Mouse (Mus musculus) kidney, postnatal 0 days (tissue): ENCODE results near the gene Il12a. TPM values are rescaled to one million over a fixed set of nuclear protein-coding genes. Genes with fewer than 3 reads are reported as not detected.
"Not testable (repeated sequence)": the region's sequence is repeated elsewhere in the genome, so short reads cannot be mapped to it uniquely, and the experiment has no call there.

Experiments used
- ATAC-seq: fragments of 200-750 bp; cut with Nextera tagmentation; replicated peaks from 2 replicates; pipeline ENCODE4 v1.8.0; 2017; ENCODE audit warnings: low read depth, moderate number of reproducible peaks, moderate TSS enrichment, moderate library complexity; ENCODE audit not compliant: low FRiP score
- DNase-seq: peaks from one replicate; pipeline ENCODE4 v3.0.0-alpha.2; 2016; ENCODE audit warnings: low spot score
- H3K27ac ChIP-seq: fragments of 300-500 bp; sonication (generic); 2 replicates; pipeline ENCODE4 v1.5.1; 2014; ENCODE audit warnings: mild to moderate bottlenecking
- H3K27me3 ChIP-seq: fragments of 300-500 bp; sonication (generic); 2 replicates; pipeline ENCODE4 v1.6.1; 2014; ENCODE audit warnings: low read length, mixed read lengths; ENCODE audit not compliant: insufficient read depth
- H3K36me3 ChIP-seq: fragments of 300-500 bp; sonication (generic); 2 replicates; pipeline ENCODE4 v1.6.1; 2014; ENCODE audit warnings: low read length, mixed read lengths; ENCODE audit not compliant: insufficient read depth
- H3K4me1 ChIP-seq: fragments of 300-500 bp; sonication (generic); replicated peaks from 2 replicates; pipeline ENCODE4 v1.6.1; 2014; ENCODE audit warnings: antibody characterized with exemption, low read length, mixed read lengths; ENCODE audit not compliant: insufficient read depth
- H3K4me2 ChIP-seq: fragments of 300-500 bp; sonication (generic); 2 replicates; pipeline ENCODE4 v1.6.1; 2014; ENCODE audit warnings: mild to moderate bottlenecking, low read length, moderate library complexity, mixed read lengths
- H3K4me3 ChIP-seq: fragments of 300-500 bp; sonication (generic); replicated peaks from 2 replicates; pipeline ENCODE4 v1.5.1; 2014; ENCODE audit warnings: low read depth, low read length
- H3K9ac ChIP-seq: fragments of 300-500 bp; sonication (generic); 2 replicates; pipeline ENCODE4 v1.6.1; 2014; ENCODE audit warnings: low read depth, low read length
- H3K9me3 ChIP-seq: fragments of 300-500 bp; sonication (generic); replicated peaks from 2 replicates; pipeline ENCODE4 v1.6.1; 2016; ENCODE audit warnings: low read length, inconsistent platforms, mixed read lengths
- CTCF ChIP-seq: IDR thresholded peaks from 2 replicates; pipeline ENCODE4 v1.5.1; 2016; ENCODE audit warnings: antibody characterized with exemption, low read depth, mild to moderate bottlenecking, moderate library complexity
- WGBS: fragments of 180-500 bp; shearing (Covaris S2); extraction: QIAGEN DNeasy Blood & Tissue Kit; methylation state at CpG from one replicate; pipeline ENCODE4 v1.1.7; 2014; 5-methylcytosine and 5-hydroxymethylcytosine counted together
- polyA plus RNA-seq: library from polyadenylated mRNA; unstranded; fragments of >200 nt; fragmentation: Nextera tagmentation; extraction: Ambion mirVana; gene quantifications from 2 replicates; pipeline ENCODE4 v1.2.1, GENCODE M21; 2015

The Il12a gene
- polyA plus RNA-seq, 1 experiment from 2014 or later = 0.72 TPM

- H3K4me3 ChIP-seq = no peak overlapping the region
- H3K9ac ChIP-seq = no peak overlapping the region
- 86% methylated on average over 10 of the region's 10 CpGs for WGBS
- no peak overlapping the region for H3K27ac ChIP-seq
- H3K4me1 ChIP-seq = no peaks in the 10 kb centered on the region
- TF ChIP-seq CTCF = no peak
- H3K9me3 ChIP-seq = no peaks in the 10 kb centered on the region
- no peak overlapping the region for H3K4me2 ChIP-seq
- H3K27me3 ChIP-seq = no peaks in the 10 kb centered on the region
- H3K36me3 ChIP-seq = no peaks in the 10 kb centered on the region
- DNase-seq (no peak), ATAC-seq (no peak)
Measured at GRCm38 (mm10) chr3:68706307-68706706, 15.9 kb downstream of the Il12a start.

GRCm38 (mm10) chr3:68708230-68708629, 17.8 kb downstream of the Il12a start:
- TF ChIP-seq CTCF = peak; percentile 75
- DNase-seq = peak; percentile 88
- Histone ChIP-seq H3K9me3 (no peaks in the 10 kb centered on the region), H3K36me3 (no peaks in the 10 kb centered on the region), H3K4me2 (no peak overlapping the region), H3K27ac (no peak overlapping the region), H3K27me3 (no peaks in the 10 kb centered on the region), H3K9ac (no peak overlapping the region), H3K4me1 (no peaks in the 10 kb centered on the region), H3K4me3 (no peak overlapping the region)
- WGBS = 38% methylated on average over 8 of the region's 8 CpGs
- no peak for ATAC-seq

GRCm38 (mm10) chr3:68709198-68709797, 18.9 kb downstream of the Il12a start:
- Histone ChIP-seq H3K4me3 (no peak overlapping the region), H3K36me3 (no peaks in the 10 kb centered on the region), H3K9ac (no peak overlapping the region), H3K4me1 (no peaks in the 10 kb centered on the region), H3K27me3 (no peaks in the 10 kb centered on the region), H3K9me3 (no peaks in the 10 kb centered on the region), H3K27ac (no peak overlapping the region), H3K4me2 (no peak overlapping the region)
- ATAC-seq (peak; percentile 78; the same call in 1 of the 2 replicates), DNase-seq (peak; percentile 74)
- WGBS = 53% methylated on average over 9 of the region's 9 CpGs
- peak; percentile 85 for TF ChIP-seq CTCF

- H3K4me3 ChIP-seq = no peak overlapping the region
- no peak overlapping the region for H3K4me2 ChIP-seq
- no peak overlapping the region for H3K27ac ChIP-seq
- TF ChIP-seq CTCF = no peak
- no peak for DNase-seq
- H3K9me3 ChIP-seq = no peaks in the 10 kb centered on the region
- 76% methylated on average over 1 of the region's 1 CpGs for WGBS
- no peak for ATAC-seq
- H3K9ac ChIP-seq = no peak overlapping the region
- no peaks in the 10 kb centered on the region for H3K36me3 ChIP-seq
- H3K4me1 ChIP-seq = no peaks in the 10 kb centered on the region
- no peaks in the 10 kb centered on the region for H3K27me3 ChIP-seq
Measured at GRCm38 (mm10) chr3:68710436-68710835, 20.0 kb downstream of the Il12a start.

- no peak overlapping the region for H3K9ac ChIP-seq
- no peak for DNase-seq
- no peaks in the 10 kb centered on the region for H3K36me3 ChIP-seq
- 91% methylated on average over 5 of the region's 5 CpGs for WGBS
- no peak overlapping the region for H3K4me2 ChIP-seq
- no peak overlapping the region for H3K4me3 ChIP-seq
- H3K9me3 ChIP-seq = no peaks in the 10 kb centered on the region
- no peak for ATAC-seq
- no peaks in the 10 kb centered on the region for H3K27me3 ChIP-seq
- no peak for TF ChIP-seq CTCF
- H3K4me1 ChIP-seq = no peaks in the 10 kb centered on the region
- H3K27ac ChIP-seq = no peak overlapping the region
Measured at GRCm38 (mm10) chr3:68711510-68711909, 21.1 kb downstream of the Il12a start.

- Histone ChIP-seq H3K4me2 (no peak overlapping the region), H3K27ac (no peak overlapping the region), H3K9ac (no peak overlapping the region), H3K4me3 (0 out of 2 replicates have a peak overlapping the region, but pooled peaks have one; percentile 7), H3K4me1 (no peaks in the 10 kb centered on the region), H3K27me3 (no peaks in the 10 kb centered on the region), H3K9me3 (no peaks in the 10 kb centered on the region), H3K36me3 (no peaks in the 10 kb centered on the region)
- 10% methylated on average over 7 of the region's 7 CpGs for WGBS
- DNase-seq (peak; percentile 89), ATAC-seq (no peak)
- peak; percentile 92 for TF ChIP-seq CTCF
Measured at GRCm38 (mm10) chr3:68713550-68713949, 23.1 kb downstream of the Il12a start.

GRCm38 (mm10) chr3:68717346-68717745, 26.9 kb downstream of the Il12a start:
- ATAC-seq, H3K4me3 ChIP-seq, H3K27ac ChIP-seq, H3K4me2 ChIP-seq, H3K9ac ChIP-seq, H3K4me1 ChIP-seq, H3K36me3 ChIP-seq, H3K27me3 ChIP-seq, H3K9me3 ChIP-seq: not testable (repeated sequence)
- TF ChIP-seq CTCF = peak; percentile 72
- peak; percentile 86 for DNase-seq
- 55% methylated on average over 5 of the region's 5 CpGs for WGBS
